Mouse (Mus musculus) ovary, postnatal 14 days (tissue): ENCODE results near the gene Trim34a.
"Not testable (repeated sequence)": the region's sequence is repeated elsewhere in the genome, so short reads cannot be mapped to it uniquely, and the experiment has no call there.

Experiments
- DNase-seq: peaks from one replicate; pipeline ENCODE4 v3.0.0; 2022; ENCODE audit warnings: low spot score

The Trim34a gene

GRCm38 (mm10) chr7:104244287-104245181 is at the start of gene Trim34a:
Gene Trim34a, plus strand, starts transcription at chr7:104244457.
- DNase-seq: peak; percentile 34

DNA sequence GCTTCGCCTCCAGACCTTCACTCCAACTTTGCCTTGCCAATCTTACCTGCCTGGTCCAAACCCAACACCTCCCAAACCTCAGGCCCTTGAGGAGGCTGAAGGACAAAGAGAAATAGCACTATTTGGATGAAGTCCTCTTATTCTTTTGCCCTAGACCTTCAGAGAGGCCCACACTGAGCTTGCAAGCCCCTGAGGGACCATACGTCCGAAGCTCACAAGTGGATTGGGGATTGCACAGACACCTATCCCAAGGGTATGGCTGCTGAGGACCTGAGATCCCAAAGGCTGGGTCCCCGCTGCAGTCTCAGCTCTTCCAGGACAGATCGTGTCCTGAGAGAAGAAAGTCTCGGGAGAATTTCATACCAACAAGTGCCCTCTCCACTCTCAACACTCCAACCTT is 48.4 kb upstream of the Trim34a start, which contains the start of gene Olfr649:
Olfr649 (minus strand) TSS at position 101 of the 400 bp plus-strand sequence.
- DNase-seq: no peak

DNA sequence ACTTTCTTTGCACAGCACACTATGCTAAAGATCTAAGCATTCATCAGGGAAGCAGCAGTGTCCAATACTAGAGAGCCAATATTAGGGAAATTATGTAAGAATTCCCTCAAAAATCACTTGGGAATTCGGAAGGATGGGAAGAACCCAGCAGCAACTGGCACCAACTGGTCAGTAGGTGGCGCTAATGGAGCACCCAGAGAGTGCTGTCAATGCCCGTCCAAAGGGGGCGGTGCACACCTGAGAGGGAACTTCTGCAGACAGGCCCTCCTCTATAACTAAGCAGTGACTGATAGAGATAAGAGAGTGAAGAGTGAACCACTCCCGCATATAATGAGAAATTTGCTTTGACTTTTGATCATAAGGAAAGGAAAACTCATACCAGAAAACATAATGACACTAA is 44.4 kb upstream of the Trim34a start:
- peak; percentile 51 for DNase-seq

- DNase-seq: no peak
Observed at GRCm38 (mm10) chr7:104206197-104206596, 38.1 kb upstream of the Trim34a start.

- DNase-seq: no peak
Observed at GRCm38 (mm10) chr7:104216011-104216535, 28.2 kb upstream of the Trim34a start.

- DNase-seq: no peak
Observed at GRCm38 (mm10) chr7:104217881-104218280, 26.4 kb upstream of the Trim34a start.

GRCm38 (mm10) chr7:104218701-104219569 is 25.3 kb upstream of the Trim34a start, which contains the start of gene Trim6:
Gene Trim6, plus strand, starts transcription at chr7:104218793.
- peak; percentile 62 for DNase-seq

- DNase-seq: peak; percentile 29
Observed at GRCm38 (mm10) chr7:104231203-104231602, 13.1 kb upstream of the Trim34a start.

DNA sequence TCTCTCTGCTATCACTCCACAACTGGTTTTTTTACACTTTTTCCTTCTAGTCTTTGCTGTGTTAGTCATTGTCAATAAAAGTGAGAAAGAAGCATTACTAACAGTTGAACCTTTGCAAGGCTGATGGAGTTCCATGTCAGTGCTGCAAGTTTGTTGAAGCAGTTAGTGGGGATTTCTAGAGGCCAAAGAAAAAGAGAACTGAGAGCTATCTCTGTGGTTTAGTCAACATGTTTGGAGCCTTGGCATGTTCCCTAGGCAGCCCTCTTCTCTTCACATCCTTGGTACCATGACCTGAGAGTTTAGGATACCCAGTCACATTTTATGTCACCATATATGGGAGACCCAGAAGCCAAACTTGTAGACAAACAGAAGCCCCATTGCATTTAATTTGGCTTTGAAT is 3.4 kb upstream of the Trim34a start:
- DNase-seq: no peak

DNA sequence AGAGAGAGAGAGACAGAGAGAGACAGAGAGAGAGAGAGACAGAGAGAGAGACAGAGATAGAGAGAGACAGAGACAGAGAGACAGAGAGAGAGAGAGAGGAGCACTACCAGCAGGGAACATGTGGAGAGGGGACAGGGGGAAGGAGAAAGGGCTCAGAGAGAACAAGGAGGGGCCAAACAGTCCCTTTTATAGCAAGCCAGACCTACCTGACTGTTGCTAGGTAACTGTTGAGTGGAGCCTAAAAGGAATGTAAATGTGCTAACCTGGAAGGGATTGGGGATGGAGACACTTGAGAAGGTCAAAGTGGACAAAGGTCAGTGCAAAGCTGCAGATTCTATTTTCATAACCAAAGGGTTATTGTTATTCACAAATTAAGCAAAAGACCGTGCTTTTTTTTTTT is 641 bp upstream of the Trim34a start:
- DNase-seq: no peak

GRCm38 (mm10) chr7:104260380-104260779 is 16.1 kb downstream of the Trim34a start:
- DNase-seq: not testable (repeated sequence)

DNA sequence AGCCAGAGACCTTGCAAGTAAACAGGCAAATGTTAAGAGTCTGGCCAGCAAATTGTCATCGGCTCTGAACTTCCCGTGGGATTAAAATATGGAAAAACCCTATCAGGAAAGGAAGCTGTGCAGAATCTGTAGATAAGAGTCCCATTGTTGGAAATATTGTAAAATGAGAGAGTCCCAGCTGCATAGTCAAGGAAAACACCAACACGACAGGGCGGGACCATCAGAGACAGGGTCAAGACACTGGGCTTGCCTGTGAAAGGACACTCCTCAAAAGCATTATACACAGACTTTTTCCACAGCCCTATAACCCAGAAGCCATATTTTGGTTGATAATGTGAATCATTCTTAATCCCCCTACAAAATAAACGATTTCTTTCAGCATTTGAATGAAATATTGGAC is 21.1 kb downstream of the Trim34a start:
- not testable (repeated sequence) for DNase-seq

DNA sequence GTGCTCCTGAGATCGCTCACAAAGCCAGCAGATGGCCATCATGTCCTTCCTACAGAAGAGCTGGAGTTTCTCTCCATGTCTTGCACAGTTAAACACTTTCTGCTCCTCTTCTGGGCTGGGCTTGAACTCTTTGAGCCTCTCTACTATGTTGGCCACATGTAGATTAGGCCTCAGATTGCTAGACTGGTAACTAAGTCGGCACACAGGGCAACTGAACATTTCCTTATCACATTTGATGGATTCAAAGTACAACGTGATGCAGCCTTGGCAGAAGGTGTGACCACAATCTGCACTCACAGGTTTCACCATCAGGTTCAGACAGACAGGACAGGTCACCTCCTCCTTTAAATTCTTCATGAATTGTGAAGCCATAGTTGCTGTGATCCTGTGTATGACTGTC is 35.1 kb downstream of the Trim34a start:
- DNase-seq: not testable (repeated sequence)

DNA sequence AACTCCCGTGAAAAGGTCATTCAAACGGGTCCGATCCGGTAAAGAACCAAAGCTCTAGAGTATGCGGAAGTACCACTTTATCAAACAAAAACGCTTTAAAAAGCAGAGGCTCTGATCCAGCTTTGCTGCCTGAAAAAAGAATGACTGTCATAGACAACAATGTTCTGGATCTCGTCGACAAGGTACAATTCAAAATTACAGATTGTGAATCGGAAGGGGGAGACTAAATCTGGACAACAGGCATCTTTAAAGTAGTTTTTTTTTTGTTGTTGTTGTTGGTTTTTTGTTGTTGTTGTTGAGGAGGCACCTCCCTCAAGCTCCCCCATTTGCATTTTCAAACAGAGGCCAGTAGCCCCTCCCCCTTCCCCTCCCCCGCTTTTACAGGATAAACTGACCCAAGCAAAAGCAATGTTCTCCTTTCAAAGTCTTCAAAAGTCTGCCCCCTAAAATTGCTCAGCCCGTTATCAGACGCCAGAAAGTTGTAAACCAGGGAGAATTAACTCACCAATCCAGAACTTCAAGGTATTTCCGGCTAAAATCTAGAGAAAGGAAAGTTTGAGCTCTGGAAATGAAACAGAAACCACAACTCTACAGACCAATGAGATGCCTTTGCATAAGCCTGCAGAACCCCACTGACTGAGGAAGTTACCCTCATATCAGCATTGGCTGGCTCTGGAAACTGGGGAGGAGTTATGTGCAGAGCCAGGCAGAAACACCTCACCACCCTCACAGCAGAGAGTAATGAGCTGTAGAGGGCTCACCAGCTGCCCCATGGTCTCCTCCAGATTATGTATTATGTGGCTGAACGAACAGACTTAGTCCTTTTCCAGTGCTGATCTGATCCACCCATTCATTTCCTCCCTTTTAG is 43.6 kb downstream of the Trim34a start, which contains the start of gene Trim5:
Trim5 (minus strand) TSS at position 519 of the 868 bp plus-strand sequence.
- DNase-seq: not testable (repeated sequence)

GRCm38 (mm10) chr7:104290641-104291040 is 46.4 kb downstream of the Trim34a start:
- no peak for DNase-seq

- no peak for DNase-seq
Observed at GRCm38 (mm10) chr7:104291638-104292400, 47.6 kb downstream of the Trim34a start.
